Mouse (Mus musculus): Measurements from ENCODE around the gene Tomm40.
"Not testable (repeated sequence)": the region's sequence is repeated elsewhere in the genome, so short reads cannot be mapped to it uniquely, and the experiment has no call there.

DNA sequence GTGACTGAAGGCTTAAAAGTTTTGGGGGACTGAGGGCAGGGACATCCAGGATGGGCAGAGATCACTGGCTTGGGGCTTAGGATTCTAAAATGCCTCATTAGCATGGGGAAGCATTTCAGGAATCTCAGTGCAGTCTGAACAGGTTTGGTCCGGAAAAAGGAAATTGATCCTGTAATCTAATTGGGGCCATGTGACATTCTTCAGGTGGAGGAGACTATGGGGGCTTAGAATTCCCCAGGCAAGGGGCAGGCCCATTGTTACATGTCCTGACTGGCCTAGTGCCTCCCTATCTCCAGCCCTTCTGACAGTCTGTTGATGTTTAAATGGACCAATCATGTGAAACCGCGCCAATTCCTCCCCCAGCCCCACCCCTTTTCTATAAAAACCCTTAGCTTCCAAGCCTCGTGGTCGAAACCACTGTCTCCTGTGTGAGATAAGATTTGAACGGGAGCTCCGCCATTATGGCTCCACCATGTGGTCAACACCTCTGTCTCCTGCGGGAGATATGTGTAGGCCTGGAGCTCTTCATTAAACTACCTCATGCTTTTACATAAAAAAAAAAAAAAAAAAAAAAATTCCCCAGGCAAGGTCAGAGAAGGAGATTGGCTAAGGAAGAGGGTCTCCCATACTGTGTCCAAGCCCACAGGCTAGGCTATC lies 28.2 kb downstream of the Tomm40 start:
- not testable (repeated sequence) for TF ChIP-seq CHD2 (IDR thresholded peaks at IDR 0.05; ENCODE audit: low read depth, low read length); HCFC1 (IDR thresholded peaks at IDR 0.05; ENCODE audit: borderline replicate concordance, insufficient read depth, low read length)
